Mouse (Mus musculus): ENCODE measurements around the gene Serpinb6a. TPM values are rescaled to one million over a fixed set of nuclear protein-coding genes. Genes with fewer than 3 reads are reported as not detected.
"Not testable (repeated sequence)": the region's sequence is repeated elsewhere in the genome, so short reads cannot be mapped to it uniquely, and the experiment has no call there.

Gene Serpinb6a
- total RNA-seq, 2 experiments from 2014 or later, result 8.7 to 24.5 TPM

DNA sequence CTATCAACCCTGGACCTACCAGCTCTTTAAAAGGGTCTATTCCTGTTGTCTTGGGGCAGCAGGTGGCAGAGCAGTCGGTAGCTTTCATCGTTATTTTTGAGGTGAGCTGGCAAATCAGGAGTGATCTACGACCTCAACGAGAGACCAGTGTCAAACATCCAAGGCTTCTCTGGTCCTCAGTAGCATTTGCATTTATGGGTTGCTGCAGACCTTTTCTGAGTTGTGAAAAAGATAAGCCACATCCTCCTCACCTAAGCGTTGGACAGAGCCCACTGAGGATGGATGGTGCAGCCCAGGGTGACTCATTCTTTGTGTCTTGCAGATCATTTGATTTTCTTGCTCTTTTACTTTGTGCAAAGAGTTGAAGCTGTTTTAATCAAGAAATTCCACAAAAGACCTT, 464 bp upstream of the Serpinb6a start:
- ATAC-seq (replicated peaks; ENCODE audit: poor library complexity, severe bottlenecking), result peak; percentile 15

DNA sequence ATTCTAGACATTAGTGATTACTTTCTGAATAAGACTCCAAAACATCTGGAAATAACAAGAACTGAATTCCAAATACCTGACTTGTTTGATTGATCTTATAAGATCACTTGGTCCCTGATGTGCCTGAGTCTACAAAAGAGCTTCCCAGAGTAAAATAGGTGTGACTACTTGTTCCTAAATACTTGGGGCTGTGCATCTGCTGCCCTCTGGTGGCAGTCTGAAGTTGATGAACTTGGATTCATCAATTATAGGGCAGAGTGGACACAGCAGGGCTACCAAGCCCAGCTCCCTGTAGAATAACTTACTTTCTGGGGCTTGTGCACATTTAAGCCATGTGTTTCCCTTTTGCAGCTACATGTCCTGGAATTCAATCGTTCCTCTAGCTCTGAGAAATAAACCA, 7.4 kb downstream of the Serpinb6a start:
- peak; percentile 90 for ATAC-seq (replicated peaks; ENCODE audit: poor library complexity, severe bottlenecking)

DNA sequence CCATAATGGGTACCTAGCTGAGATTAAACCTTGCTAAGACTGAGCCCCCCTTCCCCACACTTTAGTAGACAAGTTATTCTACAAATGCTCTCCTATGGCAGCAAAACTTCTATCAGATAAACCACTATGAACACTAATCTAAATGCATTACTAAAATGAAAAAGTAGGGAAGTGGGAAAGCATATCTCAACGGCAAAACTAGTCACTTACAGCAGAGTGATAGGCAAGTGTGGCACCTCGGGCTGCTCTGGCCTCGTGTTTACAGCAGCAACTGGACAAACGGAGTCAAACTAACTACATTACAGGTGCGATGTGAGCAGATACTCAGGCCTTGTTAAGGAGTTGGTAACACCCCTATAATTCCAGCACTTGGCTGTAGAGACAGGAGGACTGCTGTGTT, 13.0 kb downstream of the Serpinb6a start:
- ATAC-seq (replicated peaks; ENCODE audit: poor library complexity, severe bottlenecking), result no peak

DNA sequence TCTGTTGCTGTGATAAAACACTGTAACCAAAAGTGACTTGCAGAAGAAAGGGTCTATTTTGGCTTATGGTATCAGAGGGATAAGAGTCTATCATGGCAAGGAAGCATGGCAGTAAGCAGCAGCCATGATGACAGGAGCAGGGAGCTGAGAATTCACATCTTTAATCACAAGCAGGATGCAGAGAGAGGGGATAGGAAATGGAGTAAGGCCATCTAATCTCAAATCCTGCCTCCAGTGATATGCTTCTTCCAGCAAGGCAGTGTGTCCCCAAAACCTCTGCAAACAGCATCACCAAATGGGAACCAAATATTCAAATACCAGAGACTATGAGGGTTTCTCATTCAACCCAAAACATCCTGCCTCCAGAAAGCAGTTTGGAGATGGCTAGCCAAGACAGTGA, 36.0 kb downstream of the Serpinb6a start:
- no peak for ATAC-seq (replicated peaks; ENCODE audit: poor library complexity, severe bottlenecking)

DNA sequence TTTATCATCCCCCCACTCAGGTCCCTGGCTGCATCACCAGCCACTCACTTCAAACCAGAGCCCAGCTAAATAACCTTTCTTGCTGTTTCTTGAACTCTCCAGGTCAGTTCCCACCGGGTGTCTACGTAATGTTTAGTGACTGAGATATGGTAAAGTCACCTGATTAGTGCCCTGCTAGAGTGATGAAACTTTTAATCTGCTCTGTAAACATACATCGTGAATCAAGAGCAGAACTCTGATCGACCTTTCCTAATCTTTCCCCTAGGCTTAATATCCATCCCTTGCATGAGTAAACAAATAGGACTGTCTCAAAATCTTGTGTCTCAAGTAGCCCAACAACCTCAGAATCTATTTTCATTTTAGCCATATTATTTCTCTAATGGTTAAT, 36.6 kb downstream of the Serpinb6a start:
- no peak for ATAC-seq (replicated peaks; ENCODE audit: poor library complexity, severe bottlenecking)

DNA sequence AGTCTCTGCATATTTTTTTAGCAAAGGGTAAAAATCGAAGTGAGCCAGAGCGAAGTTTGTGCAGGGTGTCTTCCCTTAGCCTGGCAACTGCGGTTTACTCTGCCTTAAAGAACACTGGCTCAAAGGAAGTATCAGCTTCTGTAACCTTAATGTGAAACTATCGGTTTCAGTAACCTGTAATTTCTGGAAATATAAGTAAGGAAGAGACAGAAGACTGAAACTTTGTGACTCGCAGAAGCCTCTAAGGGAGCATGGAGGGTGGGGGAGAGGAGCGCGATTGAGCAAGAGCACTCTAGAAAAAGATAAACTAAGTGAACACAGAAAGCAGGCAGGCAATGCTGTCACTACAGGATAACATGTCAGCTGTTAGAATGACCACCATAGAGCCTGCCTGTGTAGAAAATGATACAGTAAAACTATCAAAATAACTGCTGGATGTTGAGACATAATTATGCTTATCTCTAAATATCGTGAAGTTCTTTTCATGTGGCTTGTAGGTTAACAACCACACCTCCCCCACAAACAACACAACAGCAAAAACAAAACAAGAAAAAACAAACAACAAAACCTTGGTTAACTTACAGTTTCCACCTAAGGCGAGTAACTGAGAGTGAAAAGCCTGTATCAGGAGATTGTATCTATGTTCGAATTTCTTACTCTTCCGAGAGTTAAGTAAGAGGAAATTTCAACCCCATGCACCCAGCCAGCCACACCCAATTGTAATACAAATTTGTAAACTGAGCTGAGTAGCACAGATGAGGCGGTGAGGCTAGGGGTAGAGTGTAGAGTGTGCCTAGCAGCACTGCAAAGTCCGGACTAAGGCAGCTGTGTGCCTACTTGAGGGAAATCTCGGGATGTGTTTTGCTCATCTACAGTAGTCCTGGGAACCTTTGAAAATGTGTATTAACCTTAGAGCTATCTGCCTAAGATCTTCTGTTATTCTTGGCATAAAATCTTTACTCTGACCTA, 37.3 kb downstream of the Serpinb6a start:
- ATAC-seq (replicated peaks; ENCODE audit: poor library complexity, severe bottlenecking), result peak; percentile 73

DNA sequence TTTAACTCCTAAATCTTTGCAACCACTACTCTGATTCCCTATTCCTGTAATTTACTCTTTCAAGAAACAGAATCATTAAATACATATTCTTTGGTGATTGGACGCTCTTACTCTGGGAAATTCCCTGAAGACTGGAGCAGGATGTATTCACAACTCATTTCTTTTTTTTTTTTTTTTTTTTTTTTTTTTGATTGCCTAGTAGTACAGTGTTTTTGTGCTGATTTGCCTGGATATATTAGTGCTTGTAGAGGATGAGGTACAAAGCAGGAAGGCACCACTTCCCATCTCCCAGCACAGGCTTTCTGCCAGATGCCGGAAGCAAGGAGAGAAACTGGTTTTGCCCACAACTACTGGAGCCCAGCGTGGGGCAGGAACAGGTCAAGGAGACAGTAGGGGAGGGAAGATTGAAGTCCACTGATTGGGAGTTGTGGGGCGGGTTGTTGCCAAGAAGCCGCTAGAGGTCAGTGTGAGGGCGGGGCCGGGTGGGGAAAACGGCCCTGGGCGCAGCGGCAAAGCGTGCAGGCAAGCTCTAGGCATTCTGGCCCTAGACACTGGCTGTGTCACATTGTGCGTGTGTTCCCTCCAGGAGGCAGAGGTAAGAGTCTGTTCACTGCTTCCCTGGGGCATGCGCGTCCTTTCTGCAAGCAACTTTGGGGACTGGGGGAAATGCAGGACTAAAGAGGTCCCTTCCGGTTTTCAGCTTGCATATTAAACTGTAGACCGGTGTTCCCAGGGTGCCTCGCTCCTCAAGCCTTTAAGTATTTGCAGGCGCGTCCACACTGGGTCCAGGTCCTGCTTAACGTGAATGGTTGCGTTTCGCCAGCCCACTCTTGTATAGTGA, 38.2 kb downstream of the Serpinb6a start, which contains the start of gene Nqo2:
TSS of gene Nqo2 (plus strand) at position 482 of the 841 bp plus-strand sequence.
- ATAC-seq (replicated peaks; ENCODE audit: poor library complexity, severe bottlenecking), result peak; percentile 88

DNA sequence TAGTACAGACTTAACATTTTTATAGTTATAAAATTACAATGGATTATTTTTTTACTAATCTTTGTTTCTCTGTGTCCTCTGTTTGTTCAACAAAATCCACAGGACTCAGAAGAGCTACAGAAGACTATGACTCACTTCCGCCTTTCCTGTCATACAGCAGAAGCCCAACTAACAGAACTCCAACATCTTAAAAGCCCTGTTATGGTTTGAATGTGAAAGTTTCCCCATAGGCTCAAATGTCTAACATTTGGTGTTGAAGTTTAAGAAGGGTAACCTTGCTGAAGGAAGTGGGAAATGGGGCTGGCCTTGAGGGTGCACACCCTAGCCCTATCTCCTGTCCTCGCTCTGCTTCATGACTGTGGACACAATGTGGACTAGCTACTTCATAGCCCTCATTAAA, 42.8 kb downstream of the Serpinb6a start:
- ATAC-seq (replicated peaks; ENCODE audit: poor library complexity, severe bottlenecking), result no peak

DNA sequence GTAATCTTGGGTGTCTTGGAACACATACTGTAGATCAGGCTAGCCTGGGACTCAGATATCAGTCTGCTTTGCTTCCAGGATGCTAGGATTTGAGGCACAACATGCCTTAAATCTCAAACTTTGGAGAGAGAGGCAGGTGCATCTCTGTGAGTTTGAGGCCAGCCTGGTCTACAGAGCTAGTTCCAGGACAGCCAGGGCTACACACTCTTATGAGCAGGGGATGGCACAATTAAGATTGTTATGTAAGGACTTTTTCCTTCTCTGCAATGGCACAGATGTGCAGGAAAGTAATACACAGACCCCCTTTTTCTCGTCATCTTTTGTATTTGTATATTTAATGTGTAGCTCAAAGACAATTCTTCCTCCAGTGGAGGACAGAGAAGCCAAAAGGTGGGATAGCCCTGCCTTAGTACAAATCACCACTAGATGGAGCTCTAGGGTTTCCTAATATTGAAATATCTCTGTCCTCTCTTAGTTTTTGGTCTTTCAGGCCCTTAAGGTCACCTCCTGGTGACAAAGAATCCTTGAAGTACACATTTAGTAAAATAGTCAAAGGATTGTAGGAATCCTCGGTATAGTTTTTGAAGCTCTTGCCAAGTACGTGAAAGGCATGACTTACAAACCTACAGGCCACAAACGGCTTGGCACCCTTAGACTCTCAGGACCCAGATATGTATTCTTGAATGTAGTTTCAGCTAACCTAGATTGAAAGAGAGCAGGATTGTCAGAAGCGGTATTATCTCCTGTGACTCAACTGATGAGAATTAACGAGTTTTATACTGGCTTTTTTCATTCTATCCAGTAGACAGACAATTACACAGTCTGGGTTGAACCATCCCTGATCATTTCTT, 45.8 kb downstream of the Serpinb6a start:
- peak; percentile 84 for ATAC-seq (replicated peaks; ENCODE audit: poor library complexity, severe bottlenecking)

DNA sequence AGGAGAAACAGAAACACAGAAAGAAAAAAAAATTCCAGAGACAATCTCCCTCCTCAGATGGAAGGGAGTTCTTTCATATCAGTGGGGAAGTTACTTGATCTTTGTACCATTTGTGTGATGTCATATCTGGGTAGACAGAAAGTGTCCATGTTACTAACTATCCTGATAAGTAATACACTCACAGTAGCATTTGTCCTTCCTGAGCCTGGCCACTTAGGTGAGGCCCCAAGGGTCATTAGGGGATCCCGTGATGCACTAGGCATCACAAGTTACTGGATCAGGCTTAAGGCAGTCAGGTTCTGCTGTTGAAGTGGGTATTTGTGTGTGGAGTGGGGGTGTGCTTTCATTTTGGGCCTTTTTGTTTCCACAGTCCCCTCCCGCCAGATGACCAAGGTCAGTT, 49.6 kb downstream of the Serpinb6a start:
- no peak for ATAC-seq (replicated peaks; ENCODE audit: poor library complexity, severe bottlenecking)

DNA sequence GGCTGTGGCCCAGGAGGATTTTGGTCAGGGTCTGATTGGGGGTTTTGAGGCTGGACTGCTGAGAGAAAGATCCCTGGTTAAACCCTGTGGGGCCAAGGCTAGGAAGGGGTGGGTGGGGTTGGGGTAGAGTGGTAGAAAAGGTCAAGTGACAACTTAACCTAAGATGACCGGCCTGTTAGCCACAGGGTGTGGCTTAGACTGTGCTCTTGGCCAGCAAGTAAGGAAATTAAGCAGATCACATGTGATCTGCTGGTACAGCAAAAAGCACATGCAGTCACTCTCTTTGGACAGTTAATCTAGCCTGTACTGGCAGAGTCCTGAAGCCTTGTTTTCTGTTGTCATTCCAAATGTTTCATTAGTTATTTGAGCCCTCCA, 50.5 kb downstream of the Serpinb6a start:
- no peak for ATAC-seq (replicated peaks; ENCODE audit: poor library complexity, severe bottlenecking)

DNA sequence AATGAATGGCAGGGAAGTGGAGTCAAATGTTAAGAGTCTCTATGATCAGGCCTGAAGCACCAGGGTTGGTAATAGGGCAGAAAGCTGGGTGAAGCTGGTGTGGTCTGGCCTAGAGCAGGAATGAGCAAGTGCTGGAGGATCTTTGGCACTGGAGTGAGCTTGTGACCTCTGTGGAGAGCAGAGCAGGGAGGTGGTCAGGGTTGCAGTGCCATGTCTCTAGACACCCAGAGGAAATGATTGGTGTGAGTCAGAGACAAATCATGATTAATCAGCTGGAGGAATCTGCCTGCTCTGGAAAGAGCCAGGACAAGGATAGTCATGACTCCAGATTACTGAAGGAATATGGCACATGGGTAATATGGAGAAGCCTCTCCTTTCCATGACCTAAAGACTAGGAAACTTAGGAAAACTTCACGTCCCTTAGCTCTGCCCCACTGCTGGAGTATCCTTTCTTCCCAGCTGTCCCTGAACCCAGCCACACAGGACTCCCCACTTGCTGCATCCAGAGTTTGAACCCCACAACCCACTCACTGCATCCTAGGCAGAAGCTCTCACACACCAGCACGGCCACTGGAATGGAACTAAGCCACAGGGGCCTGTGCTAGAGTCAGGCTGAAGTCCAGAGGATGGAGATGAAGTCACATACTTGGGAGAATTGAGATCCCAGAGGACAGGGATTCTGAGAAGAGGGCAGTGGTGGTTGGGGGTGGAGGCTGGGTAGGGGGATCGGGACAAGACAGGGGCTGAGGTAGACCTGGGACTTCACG, 51.1 kb downstream of the Serpinb6a start:
- ATAC-seq (replicated peaks; ENCODE audit: poor library complexity, severe bottlenecking), result no peak

DNA sequence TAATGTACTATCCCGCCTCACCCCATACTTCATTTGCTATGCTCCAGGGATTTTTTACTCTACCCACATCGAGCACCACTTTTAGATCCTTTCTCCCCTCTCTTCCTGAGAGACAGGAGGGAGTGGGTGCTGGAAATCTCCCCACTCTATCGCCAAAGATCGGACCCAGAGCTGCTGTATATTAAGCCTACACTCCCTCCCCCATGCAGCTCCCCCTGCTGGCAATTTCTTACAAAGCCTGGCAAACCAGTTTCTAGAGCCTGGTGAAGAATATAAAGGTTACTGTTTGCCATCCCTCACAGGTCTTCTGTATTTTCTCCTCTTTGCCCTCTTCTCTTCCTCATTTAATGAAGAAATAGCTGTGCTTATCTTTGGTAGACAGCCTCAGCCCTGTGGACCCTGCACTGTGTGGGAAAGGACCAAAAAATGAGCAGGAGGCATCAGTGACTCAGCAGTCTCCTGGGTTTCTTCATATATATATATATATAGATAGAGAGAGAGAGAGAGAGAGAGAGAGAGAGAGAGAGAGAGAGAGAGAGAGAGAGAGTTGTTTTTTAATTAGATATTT, 60.3 kb downstream of the Serpinb6a start:
- peak; percentile 37; the same call in 1 of the 2 replicates for ATAC-seq (replicated peaks; ENCODE audit: poor library complexity, severe bottlenecking)

DNA sequence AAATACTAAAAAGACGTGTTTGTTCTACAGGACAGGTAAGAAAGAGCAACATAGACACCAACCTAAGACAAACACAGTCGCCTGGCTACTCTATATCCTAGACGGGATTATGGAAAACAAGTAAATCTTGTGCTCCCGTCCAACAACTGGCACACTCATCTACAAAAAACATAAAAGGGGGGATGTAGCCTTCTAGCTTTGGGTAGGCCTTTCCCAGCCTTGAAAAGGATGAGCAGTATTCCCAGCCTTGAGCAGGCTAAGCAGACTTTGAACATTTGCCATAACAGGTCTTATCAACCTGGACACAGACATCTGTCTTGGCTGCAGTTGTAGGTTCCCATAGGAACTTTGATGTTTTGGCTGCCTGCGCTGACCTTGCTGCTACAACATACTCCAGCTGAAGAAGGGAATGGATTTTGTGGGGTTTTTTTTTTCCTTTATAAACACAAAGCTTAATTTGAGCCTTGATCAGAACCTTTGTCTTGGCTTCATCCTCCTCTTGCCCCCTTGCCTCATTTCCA, 61.2 kb downstream of the Serpinb6a start:
- no peak for ATAC-seq (replicated peaks; ENCODE audit: poor library complexity, severe bottlenecking)

DNA sequence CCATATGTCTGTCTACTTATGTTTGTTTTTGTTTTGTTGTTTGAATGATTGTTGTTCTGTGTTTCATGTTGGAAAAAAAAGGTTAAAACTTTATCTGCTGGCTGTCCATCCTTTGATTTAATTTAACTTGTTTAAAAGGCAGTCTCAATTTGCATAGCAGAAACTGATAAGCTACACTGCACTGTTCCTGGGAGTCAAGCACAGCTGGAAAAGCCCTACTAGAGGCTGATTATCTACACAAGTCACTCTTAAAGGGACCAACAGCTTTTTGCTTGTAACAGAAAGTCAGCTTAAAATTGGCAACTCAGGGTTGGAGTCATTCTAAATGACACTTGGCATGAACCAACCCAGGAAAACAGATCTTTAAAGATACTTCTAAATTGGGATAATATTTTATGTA, 65.0 kb downstream of the Serpinb6a start:
- not testable (repeated sequence) for ATAC-seq (replicated peaks; ENCODE audit: poor library complexity, severe bottlenecking)

DNA sequence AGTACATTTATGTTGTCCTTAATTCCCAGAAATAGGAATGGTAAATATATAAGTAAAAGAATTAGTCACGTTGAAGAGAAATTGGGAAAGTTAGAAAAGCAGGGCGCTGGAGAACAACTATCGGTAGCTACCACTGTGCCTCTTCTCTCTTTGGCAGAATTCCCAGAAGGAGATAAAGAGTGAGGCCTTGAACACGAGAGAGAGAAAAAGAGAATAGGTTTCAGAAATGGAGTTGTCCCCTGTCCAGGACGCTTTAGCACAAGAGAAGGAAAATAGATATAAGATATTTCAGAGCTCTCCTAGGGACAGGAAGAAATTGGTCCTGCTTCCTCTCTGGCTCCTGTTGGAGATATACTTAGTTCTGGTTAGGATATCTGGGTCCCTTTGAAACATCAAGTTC, 65.4 kb downstream of the Serpinb6a start:
- ATAC-seq (replicated peaks; ENCODE audit: poor library complexity, severe bottlenecking), result no peak

DNA sequence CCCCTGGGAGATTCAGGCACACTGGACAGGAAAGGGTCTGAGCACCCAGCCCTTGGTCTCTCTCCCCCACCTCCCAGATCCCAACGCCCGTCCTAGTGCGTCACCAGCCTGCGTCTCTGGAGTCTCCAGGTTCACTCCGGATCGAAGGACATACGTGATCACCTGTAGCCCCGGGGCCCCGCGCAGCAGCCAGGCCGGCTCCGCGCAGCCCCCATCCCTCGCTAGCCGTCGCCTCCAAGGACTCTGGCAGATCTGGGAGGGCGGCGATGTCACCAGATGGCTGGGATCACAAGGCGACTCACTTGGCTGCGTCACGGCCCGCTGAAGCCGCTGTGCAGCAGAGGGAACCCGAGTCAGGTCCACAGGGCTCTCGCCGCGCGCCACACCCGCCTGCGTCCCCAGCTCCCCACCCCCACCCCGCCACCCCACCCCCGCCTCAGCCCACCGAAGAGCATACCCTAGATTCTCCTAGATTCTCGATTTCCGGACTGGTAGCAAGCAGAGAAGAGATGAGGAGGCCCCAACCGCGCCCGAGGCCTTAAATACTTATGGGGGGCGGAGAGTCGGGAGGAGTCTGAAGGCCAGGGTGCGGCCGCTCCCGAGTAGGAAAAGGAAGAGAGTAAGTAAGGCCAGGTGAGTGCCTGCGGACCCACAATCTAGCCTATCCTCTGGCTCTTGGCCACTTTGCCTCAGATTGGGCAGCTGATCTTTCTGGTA, 67.0 kb downstream of the Serpinb6a start:
- peak; percentile 53; the same call in 1 of the 2 replicates for ATAC-seq (replicated peaks; ENCODE audit: poor library complexity, severe bottlenecking)

DNA sequence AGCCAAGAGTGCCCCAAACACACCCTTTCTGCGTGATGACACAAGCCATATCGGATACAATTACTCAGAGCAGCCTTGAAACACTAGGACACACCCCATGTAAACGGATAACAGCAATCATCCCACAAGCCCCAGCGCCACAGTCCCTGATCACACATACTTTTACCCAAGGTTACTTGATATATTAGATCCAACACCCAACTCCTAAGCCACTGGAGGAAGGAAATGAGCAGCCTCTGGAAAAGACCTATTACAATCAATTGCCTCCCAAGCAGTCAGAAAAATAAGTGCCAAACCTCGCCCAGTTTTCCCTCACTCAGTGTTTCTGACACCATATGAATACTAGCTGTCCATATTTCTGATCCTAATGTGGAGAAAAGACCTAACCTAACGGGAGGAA, 67.9 kb downstream of the Serpinb6a start:
- ATAC-seq (replicated peaks; ENCODE audit: poor library complexity, severe bottlenecking), result no peak
